Mouse (Mus musculus) E14TG2a.4 (cell line): ENCODE measurements around the gene Mreg.

Experiments
- H3K27me3 ChIP-seq: 2 replicates; pipeline ENCODE4 v1.6.1; 2014; ENCODE audit warnings: low read length, control low read depth; ENCODE audit not compliant: insufficient read depth
- H3K36me3 ChIP-seq: 2 replicates; pipeline ENCODE4 v1.6.1; 2014; ENCODE audit warnings: low read length, control low read depth; ENCODE audit not compliant: insufficient read depth
- H3K4me1 ChIP-seq: replicated peaks from 2 replicates; pipeline ENCODE4 v1.6.1; 2014; ENCODE audit warnings: low read depth, low read length, control low read depth
- H3K4me3 ChIP-seq: replicated peaks from 2 replicates; pipeline ENCODE4 v1.5.1; 2014; ENCODE audit warnings: mild to moderate bottlenecking, low read length
- H3K9me3 ChIP-seq: 2 replicates; pipeline ENCODE4 v1.6.1; 2014; ENCODE audit warnings: low read length, control low read depth
- CTCF ChIP-seq: conservative IDR thresholded peaks from 2 replicates; pipeline ENCODE4 v1.5.1; 2014; ENCODE audit warnings: low read length
- NANOG ChIP-seq: IDR thresholded peaks from 2 replicates; pipeline ENCODE4 v1.6.1; 2014; ENCODE audit warnings: borderline replicate concordance, low read length, mixed read lengths
- POU5F1 ChIP-seq: IDR thresholded peaks from 2 replicates; pipeline ENCODE4 v1.6.1; 2014; ENCODE audit warnings: low read length, borderline replicate concordance

Gene Mreg

DNA sequence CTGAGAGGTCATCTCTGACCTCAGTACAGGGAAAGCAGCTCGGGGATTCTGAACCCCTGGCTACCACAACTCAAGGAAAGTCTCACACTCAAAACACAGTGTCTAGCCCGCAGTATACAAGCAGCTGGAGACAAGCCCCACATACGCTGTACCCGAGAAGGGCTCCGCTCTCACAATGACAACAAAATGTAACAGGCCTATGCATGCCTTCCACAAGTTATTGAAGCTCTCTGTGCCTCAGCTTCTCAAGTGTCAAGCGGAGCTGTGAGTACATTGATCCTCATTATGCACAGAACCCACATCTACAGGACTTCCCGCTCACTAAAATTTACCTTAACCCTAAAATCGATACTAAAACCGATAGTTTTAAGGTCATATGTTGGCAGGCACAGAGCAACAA lies 8.9 kb downstream of the Mreg start:
- TF ChIP-seq CTCF: no peak
- no peak for TF ChIP-seq NANOG
- no peak for TF ChIP-seq POU5F1
- Histone ChIP-seq H3K27me3 (no peaks in the 10 kb centered on the region), H3K4me3 (peak overlapping the region; percentile 5; the same call in 1 of the 2 replicates), H3K9me3 (no peaks in the 10 kb centered on the region), H3K36me3 (peaks cover 95% of the 10 kb centered on the region), H3K4me1 (peaks cover 98% of the 10 kb centered on the region)

DNA sequence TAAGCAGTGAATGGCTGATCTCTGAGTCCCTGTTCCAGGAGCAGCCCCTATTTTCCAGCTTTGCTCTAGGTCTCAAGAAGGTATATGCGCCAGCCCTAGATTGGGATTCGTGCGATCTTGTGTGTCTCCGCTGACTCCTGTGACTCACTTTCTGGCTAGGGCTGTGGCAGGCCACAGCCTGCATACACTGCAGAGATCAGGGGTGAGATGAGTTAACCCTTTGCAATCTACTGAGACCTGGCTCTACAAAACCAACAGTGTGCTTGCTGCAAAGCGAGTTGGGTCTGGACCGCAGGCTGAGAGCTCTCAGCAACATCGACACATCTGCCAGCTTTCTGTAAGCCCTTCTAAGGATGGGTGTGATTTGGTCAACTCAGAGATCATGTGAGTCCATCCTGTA lies 9.4 kb downstream of the Mreg start:
- no peak for TF ChIP-seq NANOG
- TF ChIP-seq CTCF: no peak
- TF ChIP-seq POU5F1: no peak
- Histone ChIP-seq H3K9me3 (no peaks in the 10 kb centered on the region), H3K4me3 (peak overlapping the region; percentile 5), H3K27me3 (no peaks in the 10 kb centered on the region), H3K36me3 (peaks cover 95% of the 10 kb centered on the region), H3K4me1 (peaks cover 98% of the 10 kb centered on the region)

DNA sequence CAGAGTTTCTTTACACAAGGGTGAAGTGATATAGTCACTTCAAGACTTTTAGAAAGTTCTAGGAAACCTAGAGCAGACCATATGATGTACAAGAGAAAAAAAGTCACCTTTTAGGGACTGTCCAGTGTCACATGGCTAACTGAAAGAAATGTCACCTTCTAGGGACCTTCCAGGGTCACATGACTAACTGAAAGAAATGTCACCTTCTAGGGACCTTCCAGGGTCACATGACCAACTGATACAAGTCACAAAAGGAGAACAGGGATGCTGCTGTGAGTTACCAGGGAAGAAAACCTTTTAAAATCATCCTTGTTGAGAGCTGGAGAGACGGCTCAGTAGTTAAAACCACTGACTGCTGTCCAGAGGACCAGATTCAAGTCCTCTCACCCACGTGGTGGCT lies 10.0 kb downstream of the Mreg start:
- Histone ChIP-seq H3K4me1 (peaks cover 98% of the 10 kb centered on the region), H3K36me3 (peaks cover 95% of the 10 kb centered on the region), H3K4me3 (peak overlapping the region; percentile 5; the same call in 1 of the 2 replicates), H3K9me3 (no peaks in the 10 kb centered on the region), H3K27me3 (no peaks in the 10 kb centered on the region)
- no peak for TF ChIP-seq CTCF
- TF ChIP-seq NANOG: no peak
- no peak for TF ChIP-seq POU5F1

DNA sequence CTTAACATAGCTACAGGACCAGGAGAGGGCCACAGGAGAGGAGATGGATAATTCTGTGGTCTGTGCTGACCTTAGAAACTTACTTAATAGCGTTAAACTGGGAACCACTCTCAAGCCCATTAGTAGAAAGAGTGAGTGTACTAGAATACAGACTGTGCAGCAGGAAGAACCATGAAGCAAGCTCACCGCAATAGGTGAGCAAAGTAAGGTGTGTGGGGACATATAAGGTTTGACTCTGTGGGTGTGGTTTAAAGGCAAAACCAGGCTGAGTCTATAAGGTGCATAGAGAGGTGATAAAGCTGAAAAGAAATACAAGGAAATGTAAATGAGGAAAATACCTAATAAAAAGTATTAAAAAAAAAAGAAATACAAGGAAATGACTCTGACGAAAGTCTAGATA lies 11.0 kb downstream of the Mreg start:
- peaks cover 98% of the 10 kb centered on the region for H3K4me1 ChIP-seq
- TF ChIP-seq CTCF (no peak), POU5F1 (no peak)
- no peaks in the 10 kb centered on the region for H3K9me3 ChIP-seq
- H3K4me3 ChIP-seq: no peak overlapping the region
- H3K27me3 ChIP-seq: no peaks in the 10 kb centered on the region
- H3K36me3 ChIP-seq: peaks cover 95% of the 10 kb centered on the region

DNA sequence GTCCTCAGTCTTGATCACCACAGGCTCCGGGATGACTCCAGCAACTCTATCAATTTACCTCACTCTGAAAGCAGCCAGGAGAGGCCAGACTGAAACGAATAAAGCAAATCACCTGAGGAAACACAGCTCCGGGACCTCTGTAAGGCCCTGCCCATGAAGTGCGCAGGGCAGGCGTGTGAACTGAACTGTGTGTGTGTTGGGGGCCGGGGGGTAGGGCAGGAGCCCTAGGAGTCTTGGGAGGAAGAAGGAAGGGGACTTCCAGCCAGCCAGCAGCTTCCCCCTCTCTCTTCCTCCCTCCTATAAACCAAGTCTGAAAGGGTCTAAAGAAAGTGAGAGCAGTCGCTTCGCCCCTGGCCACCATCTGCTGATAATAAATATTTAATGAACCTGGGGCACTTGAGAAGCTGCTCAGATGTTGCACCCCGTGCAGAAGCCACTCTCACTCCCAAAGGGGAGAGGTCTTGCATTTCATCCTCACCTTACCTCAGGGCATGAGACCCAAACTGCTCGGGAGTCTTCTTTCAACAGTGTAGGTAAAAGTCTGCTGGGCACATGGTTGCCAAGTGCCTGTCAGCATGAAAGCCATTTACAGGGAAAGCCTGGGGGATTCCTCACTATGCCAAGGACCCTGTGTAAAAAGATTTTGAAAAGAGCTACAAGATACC lies 13.8 kb downstream of the Mreg start:
- no peak for TF ChIP-seq NANOG
- no peak for TF ChIP-seq CTCF
- TF ChIP-seq POU5F1: no peak
- H3K4me1 ChIP-seq: peaks cover 98% of the 10 kb centered on the region

DNA sequence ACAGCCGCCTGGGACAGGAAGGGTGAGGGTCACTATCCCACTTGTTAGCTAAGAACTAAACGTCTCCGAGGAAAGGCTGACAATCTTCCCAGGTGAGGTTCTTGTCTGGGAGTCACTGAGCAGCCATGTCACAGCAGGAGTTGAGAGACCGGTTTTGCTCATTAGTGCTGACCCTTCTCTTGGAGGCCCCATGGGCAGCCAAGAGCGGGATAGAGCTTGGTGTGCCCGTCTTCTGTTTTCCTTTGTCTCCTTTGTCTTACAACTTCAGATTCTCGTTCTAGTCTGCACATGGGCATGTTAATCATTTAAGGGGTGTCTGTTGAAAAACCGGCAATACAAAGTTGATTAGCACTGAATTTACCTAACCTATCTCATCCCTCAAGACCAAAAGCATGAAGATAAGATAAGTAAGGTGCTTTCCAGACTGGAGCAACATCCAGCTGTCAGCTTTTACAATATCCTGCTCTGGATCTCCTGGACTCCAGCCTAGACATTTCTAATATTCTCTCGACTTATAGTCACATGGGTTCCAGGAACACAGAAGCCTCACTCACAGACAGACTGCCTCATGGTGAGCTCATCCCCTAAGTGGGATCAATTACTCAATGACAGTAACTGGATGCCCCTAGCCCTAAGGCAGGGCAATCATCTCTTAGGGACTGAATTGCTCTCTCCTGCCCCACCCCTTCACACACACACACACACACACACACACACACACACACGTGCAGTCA lies 15.3 kb downstream of the Mreg start:
- TF ChIP-seq NANOG (no peak), CTCF (no peak), POU5F1 (no peak)
- Histone ChIP-seq H3K9me3 (no peaks in the 10 kb centered on the region), H3K36me3 (peaks cover 94% of the 10 kb centered on the region), H3K4me1 (peaks cover 85% of the 10 kb centered on the region), H3K27me3 (no peaks in the 10 kb centered on the region), H3K4me3 (no peak overlapping the region)

More for the DNA sequence above, 13.8 kb downstream of the Mreg start:
- no peaks in the 10 kb centered on the region for H3K9me3 ChIP-seq
- H3K27me3 ChIP-seq: no peaks in the 10 kb centered on the region
- peaks cover 97% of the 10 kb centered on the region for H3K36me3 ChIP-seq
- H3K4me3 ChIP-seq: no peak overlapping the region

DNA sequence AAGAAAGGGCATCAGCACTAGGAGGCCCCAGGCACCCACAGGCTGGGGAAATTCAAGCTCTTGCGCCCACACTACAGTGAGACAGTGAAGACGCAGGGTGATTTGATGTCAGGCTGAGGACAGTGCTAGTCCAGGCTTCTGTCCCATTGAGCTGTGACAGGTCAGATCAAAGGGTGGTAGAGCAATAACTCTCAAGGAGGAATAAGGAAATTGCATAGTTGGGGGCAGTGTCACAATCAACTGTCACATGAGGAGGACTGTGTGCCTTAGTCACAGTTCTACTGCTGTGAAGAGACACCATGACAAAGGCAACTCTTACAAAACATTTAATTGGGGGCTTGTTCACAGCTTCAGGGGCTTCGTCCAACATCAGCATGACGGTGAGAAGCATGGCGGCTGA lies 16.0 kb downstream of the Mreg start:
- TF ChIP-seq NANOG (no peak), CTCF (no peak), POU5F1 (no peak)
- no peaks in the 10 kb centered on the region for H3K9me3 ChIP-seq
- H3K4me3 ChIP-seq: no peak overlapping the region
- peaks cover 96% of the 10 kb centered on the region for H3K36me3 ChIP-seq
- H3K4me1 ChIP-seq: peaks cover 80% of the 10 kb centered on the region
- no peaks in the 10 kb centered on the region for H3K27me3 ChIP-seq

DNA sequence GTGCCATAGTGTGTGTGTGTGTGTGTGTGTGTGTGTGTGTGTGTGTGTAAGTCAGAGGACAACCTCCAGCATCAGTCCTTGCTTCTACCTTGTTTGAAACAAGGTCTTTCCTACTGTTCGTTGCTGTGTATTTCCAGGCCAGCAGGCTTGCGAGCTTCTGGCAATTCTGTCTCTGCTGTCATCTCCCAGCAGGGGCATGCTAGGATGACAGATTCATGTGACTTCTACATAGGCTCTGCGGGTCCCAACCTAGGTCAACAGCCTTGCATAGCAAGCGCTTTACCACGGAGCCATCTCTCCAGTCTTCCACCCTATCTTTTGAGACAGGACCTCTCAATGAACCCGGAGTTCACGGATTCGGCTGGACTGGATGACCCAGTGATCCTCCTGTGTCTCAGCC lies 20.7 kb downstream of the Mreg start:
- Histone ChIP-seq H3K36me3 (peaks cover 96% of the 10 kb centered on the region), H3K4me1 (peaks cover 67% of the 10 kb centered on the region), H3K4me3 (no peak overlapping the region), H3K9me3 (no peaks in the 10 kb centered on the region), H3K27me3 (no peaks in the 10 kb centered on the region)
- no peak for TF ChIP-seq POU5F1

DNA sequence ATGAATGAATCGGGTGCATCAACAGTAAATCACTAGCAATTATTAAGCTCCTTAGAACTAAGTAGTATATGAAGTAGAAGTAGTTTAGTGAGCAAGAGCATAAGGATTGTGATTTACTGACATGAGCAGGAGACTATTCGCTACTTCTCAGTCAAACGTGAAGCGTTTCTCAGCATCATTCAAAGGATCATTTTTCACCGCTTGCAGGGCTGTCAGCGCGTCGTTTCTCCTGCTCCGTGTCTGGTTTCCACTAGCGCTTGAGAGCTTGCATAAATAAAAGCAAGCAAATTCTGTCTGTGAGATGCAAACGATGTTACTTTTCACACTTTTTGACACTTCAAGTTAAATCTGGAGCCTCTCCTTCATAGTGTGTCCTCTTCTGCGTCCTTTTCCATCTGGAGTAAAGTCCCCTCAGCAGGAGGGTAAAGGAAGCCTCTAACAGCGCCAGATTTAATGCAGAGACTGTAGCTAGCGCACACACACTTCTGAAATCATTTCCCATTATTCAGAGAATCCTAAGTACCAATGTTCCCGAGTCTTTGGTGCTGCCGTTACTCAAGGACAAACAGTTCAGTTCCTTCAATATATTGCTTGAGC lies 23.9 kb downstream of the Mreg start:
- no peaks in the 10 kb centered on the region for H3K9me3 ChIP-seq
- no peaks in the 10 kb centered on the region for H3K27me3 ChIP-seq
- H3K4me1 ChIP-seq: peaks cover 65% of the 10 kb centered on the region
- TF ChIP-seq POU5F1: no peak
- TF ChIP-seq CTCF: no peak
- no peak for TF ChIP-seq NANOG
- peaks cover 91% of the 10 kb centered on the region for H3K36me3 ChIP-seq
- no peak overlapping the region for H3K4me3 ChIP-seq
